Mouse (Mus musculus): ENCODE data around the gene Fbrsl1. TPM values are rescaled to one million over a fixed set of nuclear protein-coding genes. Genes with fewer than 3 reads are reported as not detected.
A peak's percentile ranks its signal among the peaks of the same experiment; 100 is the strongest.

The Fbrsl1 gene
- polyA plus RNA-seq, 1 experiment: 29.4 TPM

DNA sequence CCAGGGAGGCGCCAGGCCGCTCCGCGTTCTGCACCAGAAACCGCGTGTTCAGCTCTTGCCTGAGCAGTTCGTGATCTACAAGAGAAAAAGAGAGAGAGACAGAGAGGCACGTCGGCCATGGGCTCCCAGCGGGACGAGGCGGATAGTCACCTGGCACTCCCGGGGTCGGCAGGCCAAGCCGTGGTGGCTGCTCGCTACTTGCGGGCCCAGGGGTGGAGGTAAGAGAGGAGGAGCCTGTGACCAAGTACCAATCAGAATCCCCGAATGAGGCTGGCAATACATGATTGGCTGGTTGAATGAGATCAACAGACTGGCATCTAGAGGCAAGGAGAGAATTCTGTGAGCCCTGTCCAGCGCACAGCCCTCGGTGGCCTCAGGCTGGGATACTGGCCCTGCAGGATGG is 70.1 kb downstream of the Fbrsl1 start:
- Histone ChIP-seq H3K4me3 (ENCODE audit: insufficient read depth, low read length) (no peak overlapping the region), H3K27ac (ENCODE audit: insufficient read depth, low read depth, low read length) (no peak overlapping the region), H3K4me1 (ENCODE audit: control insufficient read depth, insufficient read depth, low read length) (no peaks in the 10 kb centered on the region)
- TF ChIP-seq CTCF (IDR thresholded peaks at IDR 0.05; ENCODE audit: low read depth, low read length): no peak
- no peak for TF ChIP-seq POLR2A (IDR thresholded peaks at IDR 0.05; ENCODE audit: borderline replicate concordance, low read depth, low read length)

DNA sequence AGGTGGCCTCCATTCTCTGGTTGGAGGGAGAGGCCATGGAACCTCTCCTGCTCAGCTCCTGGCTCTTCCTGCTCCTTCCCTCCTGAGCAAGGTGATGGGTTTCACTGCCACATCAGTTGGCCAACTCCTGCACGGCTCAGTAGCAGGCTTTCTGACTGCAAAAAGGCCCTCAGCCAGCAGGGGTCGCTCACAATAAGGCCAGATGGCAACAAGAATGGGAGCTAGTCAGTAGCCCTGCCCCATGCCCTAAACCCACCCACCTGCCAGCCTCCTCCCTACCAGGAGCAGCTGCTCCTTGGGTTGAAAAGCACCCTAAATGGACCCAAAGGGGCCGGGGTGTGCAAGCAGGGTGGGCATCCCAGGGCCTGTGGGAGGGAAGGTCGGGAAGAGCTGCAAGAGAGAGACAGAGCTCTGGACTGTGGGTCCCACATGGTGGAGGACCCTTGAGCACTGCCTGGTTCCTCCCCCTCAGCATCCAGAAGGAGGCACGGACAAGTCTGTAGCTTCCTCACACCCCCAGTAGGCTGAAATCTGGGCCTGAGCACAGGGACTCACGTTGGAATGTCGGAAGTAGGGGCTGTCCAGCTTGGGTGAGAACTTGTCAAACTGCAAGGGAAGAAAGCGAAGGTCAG is 71.4 kb downstream of the Fbrsl1 start:
- TF ChIP-seq CTCF (IDR thresholded peaks at IDR 0.05; ENCODE audit: low read depth, low read length) (peak; percentile 81), POLR2A (IDR thresholded peaks at IDR 0.05; ENCODE audit: borderline replicate concordance, low read depth, low read length) (no peak)
- Histone ChIP-seq H3K4me3 (ENCODE audit: insufficient read depth, low read length) (no peak overlapping the region), H3K4me1 (ENCODE audit: control insufficient read depth, insufficient read depth, low read length) (no peaks in the 10 kb centered on the region), H3K27ac (ENCODE audit: insufficient read depth, low read depth, low read length) (no peak overlapping the region)

DNA sequence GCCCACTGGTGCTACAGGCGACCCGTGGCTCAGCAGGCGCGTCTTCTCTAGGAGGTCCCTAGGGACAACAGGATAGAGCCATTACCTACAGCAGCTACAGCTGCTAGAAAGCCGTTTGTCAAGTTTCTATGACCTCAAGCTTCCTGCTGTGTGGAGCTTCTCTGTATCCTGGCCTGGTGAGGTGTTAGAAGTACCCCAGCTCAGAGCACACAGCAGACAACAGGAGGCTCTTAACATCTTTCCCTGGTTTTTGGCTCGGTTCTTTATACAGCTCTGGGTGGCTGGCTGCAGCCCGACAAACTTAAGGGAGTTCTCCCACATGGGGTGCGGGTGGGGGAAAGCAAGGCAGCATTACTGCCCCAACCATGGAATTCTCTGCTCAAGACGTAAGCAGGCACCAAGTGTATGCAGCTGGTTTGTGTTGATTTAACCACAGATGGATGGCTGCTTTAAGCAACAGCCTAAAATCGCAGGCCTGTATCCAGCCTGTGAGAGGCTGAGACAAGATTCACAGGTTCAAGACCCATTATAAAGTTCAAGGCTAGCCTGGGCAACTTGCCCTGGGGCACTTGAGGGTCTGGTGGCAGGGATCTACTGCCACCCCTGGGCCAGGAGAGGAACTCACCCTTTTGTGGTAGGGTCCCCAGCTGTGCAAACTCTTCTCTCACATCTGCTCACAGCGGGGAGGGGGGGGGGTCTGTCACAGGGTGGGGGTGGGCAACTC is 84.3 kb downstream of the Fbrsl1 start:
- H3K4me1 ChIP-seq (ENCODE audit: control insufficient read depth, insufficient read depth, low read length): no peaks in the 10 kb centered on the region
- H3K27ac ChIP-seq (ENCODE audit: insufficient read depth, low read depth, low read length): no peak overlapping the region
- TF ChIP-seq CTCF (IDR thresholded peaks at IDR 0.05; ENCODE audit: low read depth, low read length) (no peak), POLR2A (IDR thresholded peaks at IDR 0.05; ENCODE audit: borderline replicate concordance, low read depth, low read length) (no peak)
- H3K4me3 ChIP-seq (ENCODE audit: insufficient read depth, low read length): no peak overlapping the region

DNA sequence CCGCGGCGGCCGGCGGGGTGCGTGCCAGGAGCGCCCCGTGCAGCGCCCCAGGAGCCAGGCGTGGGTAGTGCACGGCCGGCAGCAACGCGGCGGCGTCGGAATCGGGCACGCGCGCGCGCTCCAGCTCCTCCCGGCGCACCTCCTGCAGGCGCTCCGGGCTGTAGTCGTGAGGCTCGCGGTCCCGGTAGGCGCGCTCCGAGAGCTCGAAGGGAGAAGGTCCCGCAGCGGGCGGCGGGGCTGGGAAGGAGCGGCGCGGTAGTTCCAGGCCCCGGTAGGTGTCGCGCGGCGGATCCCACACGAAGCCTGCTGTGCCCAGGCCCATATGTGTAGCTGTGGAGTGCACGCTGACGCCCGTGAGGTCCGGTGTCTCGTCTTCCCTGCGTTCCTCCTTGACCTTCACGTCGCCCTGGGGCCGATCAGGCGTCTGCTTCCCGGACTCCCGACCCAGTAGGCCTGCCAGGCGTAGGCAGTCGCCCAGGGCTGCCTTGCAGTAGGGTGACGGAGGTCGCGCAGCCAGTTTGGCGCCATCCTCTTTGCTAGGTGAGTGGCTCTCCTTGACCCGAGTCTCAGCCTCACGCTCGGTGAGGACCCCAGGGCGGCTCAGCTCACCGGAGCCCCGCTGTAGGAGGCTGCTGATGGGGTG is 85.0 kb downstream of the Fbrsl1 start:
- peak overlapping the region; percentile 62 for H3K4me3 ChIP-seq (ENCODE audit: insufficient read depth, low read length)
- TF ChIP-seq POLR2A (IDR thresholded peaks at IDR 0.05; ENCODE audit: borderline replicate concordance, low read depth, low read length) (no peak), CTCF (IDR thresholded peaks at IDR 0.05; ENCODE audit: low read depth, low read length) (no peak)
- H3K4me1 ChIP-seq (ENCODE audit: control insufficient read depth, insufficient read depth, low read length): no peaks in the 10 kb centered on the region
- no peak overlapping the region for H3K27ac ChIP-seq (ENCODE audit: insufficient read depth, low read depth, low read length)

DNA sequence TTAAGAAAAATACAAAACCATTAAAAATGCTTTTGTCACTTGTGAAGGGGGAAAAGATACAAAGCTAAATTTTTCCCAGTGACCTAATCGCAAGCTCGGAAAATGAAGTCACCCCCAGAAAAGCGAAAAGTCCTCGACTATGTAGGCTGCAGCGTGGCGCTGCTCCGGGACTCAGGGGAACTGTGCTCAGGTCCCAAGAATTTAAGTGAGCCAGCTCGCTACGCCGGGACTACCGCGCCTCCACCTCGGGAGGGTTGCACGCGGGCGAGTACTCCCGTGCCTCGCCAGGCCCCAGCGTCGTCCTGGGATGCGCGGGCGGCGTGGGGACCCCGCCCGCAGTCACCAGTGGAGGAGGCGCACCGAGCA is 85.5 kb downstream of the Fbrsl1 start:
- Histone ChIP-seq H3K4me1 (ENCODE audit: control insufficient read depth, insufficient read depth, low read length) (no peaks in the 10 kb centered on the region), H3K27ac (ENCODE audit: insufficient read depth, low read depth, low read length) (no peak overlapping the region), H3K4me3 (ENCODE audit: insufficient read depth, low read length) (peak overlapping the region; percentile 62)
- no peak for TF ChIP-seq CTCF (IDR thresholded peaks at IDR 0.05; ENCODE audit: low read depth, low read length)
- TF ChIP-seq POLR2A (IDR thresholded peaks at IDR 0.05; ENCODE audit: borderline replicate concordance, low read depth, low read length): no peak

DNA sequence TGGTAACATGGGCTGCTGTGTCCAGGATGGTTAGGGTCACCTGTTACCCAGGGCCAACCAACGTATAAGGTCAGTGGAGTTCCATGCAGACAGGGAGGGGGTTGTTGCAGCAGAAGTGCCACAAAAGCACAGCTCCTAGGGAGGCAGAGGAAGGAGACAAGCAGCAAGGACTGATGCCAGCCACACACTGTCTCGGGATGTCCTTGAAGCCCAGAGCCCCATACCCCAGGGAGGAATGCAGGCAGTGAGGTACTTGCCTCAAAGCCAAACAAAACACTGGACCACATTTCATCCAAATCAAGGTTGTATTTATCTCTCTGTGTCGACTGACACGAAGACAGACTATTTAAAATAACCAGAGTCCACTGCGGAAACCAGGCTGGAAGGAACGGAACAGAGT is 86.8 kb downstream of the Fbrsl1 start:
- TF ChIP-seq CTCF (IDR thresholded peaks at IDR 0.05; ENCODE audit: low read depth, low read length): no peak
- TF ChIP-seq POLR2A (IDR thresholded peaks at IDR 0.05; ENCODE audit: borderline replicate concordance, low read depth, low read length): no peak
- H3K4me3 ChIP-seq (ENCODE audit: insufficient read depth, low read length): no peak overlapping the region
- H3K27ac ChIP-seq (ENCODE audit: insufficient read depth, low read depth, low read length): no peak overlapping the region
- no peaks in the 10 kb centered on the region for H3K4me1 ChIP-seq (ENCODE audit: control insufficient read depth, insufficient read depth, low read length)

DNA sequence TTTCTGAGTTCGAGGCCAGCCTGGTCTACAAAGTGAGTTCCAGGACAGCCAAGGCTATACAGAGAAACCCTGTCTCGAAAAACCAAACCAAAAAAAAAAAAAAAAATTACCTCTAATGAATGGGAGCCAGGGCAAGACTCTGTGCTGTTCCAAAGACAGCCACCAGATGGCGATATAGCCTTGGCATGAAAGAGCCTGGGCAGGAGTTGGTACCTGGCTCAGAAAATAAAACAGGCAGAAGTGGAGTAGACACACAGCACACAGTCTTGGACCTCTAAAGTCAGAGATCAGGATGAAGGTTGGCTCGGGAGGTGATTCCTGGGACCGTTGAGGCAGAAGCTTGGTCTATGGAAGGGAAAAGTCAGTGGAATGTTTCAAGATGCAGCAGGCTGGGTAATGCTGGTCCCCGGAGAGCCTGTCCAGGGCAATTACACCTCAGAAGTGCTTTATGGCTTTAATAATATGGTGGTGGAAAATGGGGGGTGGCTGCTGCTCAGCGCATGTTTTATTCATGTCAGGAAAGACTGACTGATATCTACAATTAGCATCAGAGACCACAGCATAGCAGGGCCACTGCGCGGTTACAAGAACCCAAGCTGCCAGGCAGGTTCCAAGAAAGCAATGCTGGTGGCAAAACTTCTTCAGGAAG is 90.6 kb downstream of the Fbrsl1 start:
- TF ChIP-seq POLR2A (IDR thresholded peaks at IDR 0.05; ENCODE audit: borderline replicate concordance, low read depth, low read length): no peak
- TF ChIP-seq CTCF (IDR thresholded peaks at IDR 0.05; ENCODE audit: low read depth, low read length): peak; percentile 98
- Histone ChIP-seq H3K4me1 (ENCODE audit: control insufficient read depth, insufficient read depth, low read length) (no peaks in the 10 kb centered on the region), H3K27ac (ENCODE audit: insufficient read depth, low read depth, low read length) (no peak overlapping the region), H3K4me3 (ENCODE audit: insufficient read depth, low read length) (no peak overlapping the region)

DNA sequence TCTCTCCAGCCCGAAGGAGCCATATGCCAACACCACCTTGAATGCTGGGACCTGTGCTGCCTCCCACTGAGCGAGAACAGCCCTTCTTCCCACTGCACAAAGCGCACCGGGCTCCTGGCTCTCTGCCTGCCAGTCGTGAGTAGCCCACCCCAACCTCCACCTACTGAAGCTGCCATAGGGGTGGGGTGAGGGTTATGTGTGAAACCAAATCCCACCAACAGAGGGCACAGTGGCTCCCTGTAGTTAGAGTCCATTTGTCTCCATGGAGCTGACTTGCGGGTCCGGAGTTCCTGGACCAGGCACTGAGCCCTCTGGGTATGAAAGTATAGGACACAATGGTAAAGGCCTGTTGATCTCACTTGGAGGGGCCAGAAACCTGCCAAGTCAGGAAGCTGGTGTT is 93.6 kb downstream of the Fbrsl1 start:
- H3K27ac ChIP-seq (ENCODE audit: insufficient read depth, low read depth, low read length): no peak overlapping the region
- H3K4me1 ChIP-seq (ENCODE audit: control insufficient read depth, insufficient read depth, low read length): no peaks in the 10 kb centered on the region
- TF ChIP-seq POLR2A (IDR thresholded peaks at IDR 0.05; ENCODE audit: borderline replicate concordance, low read depth, low read length) (no peak), CTCF (IDR thresholded peaks at IDR 0.05; ENCODE audit: low read depth, low read length) (peak; percentile 12; the same call in 1 of the 2 replicates)
- no peak overlapping the region for H3K4me3 ChIP-seq (ENCODE audit: insufficient read depth, low read length)

DNA sequence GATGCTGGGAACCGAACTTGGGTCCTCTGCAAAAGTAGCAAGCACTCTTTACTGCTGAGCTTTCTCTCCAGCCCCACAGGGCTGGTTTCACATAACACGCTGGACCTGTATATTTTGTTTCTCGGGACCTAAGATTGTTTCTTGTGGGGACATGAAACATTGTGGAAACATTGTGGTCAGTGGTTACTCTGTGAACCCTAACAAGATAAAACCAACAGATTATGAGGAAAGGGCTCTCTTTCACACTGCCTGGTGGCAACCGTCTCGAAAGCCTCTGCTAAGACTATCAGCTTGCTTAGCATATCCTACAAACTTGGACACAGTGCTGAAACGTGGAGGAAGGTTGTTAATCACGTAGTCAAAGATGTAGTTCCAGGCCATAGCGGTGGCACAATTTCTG is 101.3 kb downstream of the Fbrsl1 start:
- Histone ChIP-seq H3K4me1 (ENCODE audit: control insufficient read depth, insufficient read depth, low read length) (no peaks in the 10 kb centered on the region), H3K4me3 (ENCODE audit: insufficient read depth, low read length) (no peak overlapping the region), H3K27ac (ENCODE audit: insufficient read depth, low read depth, low read length) (no peak overlapping the region)
- TF ChIP-seq CTCF (IDR thresholded peaks at IDR 0.05; ENCODE audit: low read depth, low read length): no peak
- TF ChIP-seq POLR2A (IDR thresholded peaks at IDR 0.05; ENCODE audit: borderline replicate concordance, low read depth, low read length): no peak

DNA sequence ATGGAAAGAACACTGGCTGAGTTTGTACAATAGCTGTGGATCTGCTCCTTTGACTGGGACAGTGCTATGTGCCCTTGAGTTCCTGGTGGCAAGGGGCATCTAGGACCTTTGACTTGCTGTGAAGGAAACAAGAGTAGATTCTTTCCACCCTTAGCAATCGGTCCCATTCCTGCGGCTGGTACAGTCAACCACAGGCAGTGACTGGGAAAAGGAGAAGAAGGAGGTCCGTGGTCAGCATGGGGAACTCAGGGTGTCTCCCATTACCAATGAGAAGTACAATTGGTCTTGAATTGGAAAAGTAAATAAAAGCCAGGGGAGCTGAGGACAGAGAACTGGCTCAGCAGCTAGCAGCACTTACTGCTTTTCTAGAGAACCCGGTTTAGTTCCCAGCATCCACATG is 102.8 kb downstream of the Fbrsl1 start:
- Histone ChIP-seq H3K27ac (ENCODE audit: insufficient read depth, low read depth, low read length) (no peak overlapping the region), H3K4me3 (ENCODE audit: insufficient read depth, low read length) (no peak overlapping the region), H3K4me1 (ENCODE audit: control insufficient read depth, insufficient read depth, low read length) (no peaks in the 10 kb centered on the region)
- TF ChIP-seq CTCF (IDR thresholded peaks at IDR 0.05; ENCODE audit: low read depth, low read length): no peak
- no peak for TF ChIP-seq POLR2A (IDR thresholded peaks at IDR 0.05; ENCODE audit: borderline replicate concordance, low read depth, low read length)
